ENCODE assay signal across 9 mouse cellular contexts in the genomic region with DNA sequence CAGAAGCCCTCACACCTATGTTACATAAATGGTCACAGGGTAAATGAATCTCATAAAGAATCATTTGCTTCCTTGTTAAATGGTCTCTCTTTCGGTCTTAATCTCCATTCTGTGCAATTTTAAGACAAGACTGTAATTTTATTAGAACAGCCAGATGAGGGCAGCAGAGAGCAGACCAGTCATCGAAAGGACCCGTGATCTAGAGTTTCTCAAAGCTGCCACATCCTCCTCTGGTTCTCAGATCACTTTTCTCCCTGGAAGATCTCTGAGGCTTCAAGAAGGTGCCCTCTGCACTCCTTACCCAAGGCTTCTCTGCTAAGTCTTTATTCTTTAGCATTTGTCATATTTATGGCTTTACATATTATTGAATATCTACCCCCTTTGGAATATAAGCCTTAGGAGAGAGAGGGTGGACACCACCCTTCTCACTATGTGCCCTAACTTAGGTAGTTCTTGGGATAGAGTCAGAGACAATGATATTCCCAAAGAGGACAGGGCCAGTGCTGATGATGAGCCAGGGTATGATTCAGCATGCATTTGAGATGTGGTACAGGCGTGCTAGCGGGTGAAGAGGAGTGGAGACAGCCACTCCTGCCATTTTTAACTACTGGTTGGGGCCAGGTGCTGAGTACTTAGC. TPM values are rescaled to one million over a fixed set of nuclear protein-coding genes. Genes with fewer than 3 reads are reported as not detected.
DNase-seq lines count a peak whose midpoint lies in the region; ATAC-seq and TF ChIP-seq lines count a peak whose summit lies in the region.
"Had no signal": no experiment of that assay in that cellular context is flagged by ENCODE, and none has a peak within 500 bp of the region (broad histone marks: within the 10 kb centered on the region; RNA-seq: fewer than 3 reads in every experiment).

No protein-coding gene starts in this region.

- H3K9ac ChIP-seq in heart, postnatal 0 days (replicated peaks; ENCODE audit: low read depth, low read length) = no peak overlapping the region
- H3K9ac ChIP-seq: embryonic facial prominence, embryonic 15.5 days had no signal

- H3K36me3 ChIP-seq in heart, postnatal 0 days (replicated peaks; ENCODE audit: control insufficient read depth, insufficient read depth, low read length) = no peaks in the 10 kb centered on the region
- H3K36me3 ChIP-seq: embryonic facial prominence, embryonic 15.5 days had no signal

- DNase-seq in layer of hippocampus, adult 11-12 months (ENCODE audit: low spot score) = peak; percentile 38
- no peak for DNase-seq in layer of hippocampus, adult 9-11 months
- peak; percentile 62 to 63 for DNase-seq in adrenal gland, adult 18-20 months (ENCODE audit: low spot score in 2 of 2)
- DNase-seq in embryo, embryonic 10.5 days (ENCODE audit: low spot score) = peak; percentile 89
- peak; percentile 77 for DNase-seq in heart, postnatal 0 days (ENCODE audit: low spot score)
- DNase-seq in layer of hippocampus, postnatal 10 days (ENCODE audit: low spot score in 2 of 2) = peak; percentile 67 to 77
- DNase-seq in lung, postnatal 25 days (ENCODE audit: low spot score) = peak; percentile 61
- DNase-seq in right cerebral cortex, postnatal 4 days = peak; percentile 77

- WGBS in heart, postnatal 0 days = 40% methylated on average over 5 of the region's 5 CpGs

- no peak overlapping the region for H3K27ac ChIP-seq in heart, postnatal 0 days (ENCODE audit: low read depth)
- H3K27ac ChIP-seq: embryonic facial prominence, embryonic 15.5 days had no signal

- TF ChIP-seq CTCF in heart, postnatal 0 days (IDR thresholded peaks at IDR 0.05; ENCODE audit: low read depth) = peak; percentile 68

- H3K9me3 ChIP-seq in heart, postnatal 0 days (replicated peaks; ENCODE audit: control insufficient read depth, low read length) = no peaks in the 10 kb centered on the region
- H3K9me3 ChIP-seq: embryonic facial prominence, embryonic 15.5 days had no signal

- no peak overlapping the region for H3K4me3 ChIP-seq in heart, postnatal 0 days (ENCODE audit: low read depth, low read length)
- H3K4me3 ChIP-seq: embryonic facial prominence, embryonic 15.5 days had no signal

- H3K4me1 ChIP-seq in heart, postnatal 0 days (ENCODE audit: control insufficient read depth, insufficient read depth) = no peaks in the 10 kb centered on the region
- H3K4me1 ChIP-seq: embryonic facial prominence, embryonic 15.5 days had no signal

- ATAC-seq in heart, postnatal 0 days (ENCODE audit: insufficient read depth, low read depth) = 0 out of 2 replicates have a peak, but pooled peaks have one; percentile 33

- H3K27me3 ChIP-seq in heart, postnatal 0 days (ENCODE audit: control insufficient read depth, insufficient read depth, low read length) = no peaks in the 10 kb centered on the region
- H3K27me3 ChIP-seq: embryonic facial prominence, embryonic 15.5 days had no signal

- H3K4me2 ChIP-seq in heart, postnatal 0 days (ENCODE audit: low read depth, low read length) = peak overlapping the region; percentile 40
- H3K4me2 ChIP-seq: embryonic facial prominence, embryonic 15.5 days had no signal

- TF ChIP-seq EP300 in heart, postnatal 0 days (IDR thresholded peaks at IDR 0.05; ENCODE audit: low read depth) = no peak

RNA-seq across cellular contexts. Expression of gene Lrrc9, which starts 20.3 kb away (rescaled TPM):
- total RNA-seq in adrenal gland, adult 18-20 months (2021) = 1 to 10 TPM; 1.4 to 4.1 TPM
- total RNA-seq in heart, postnatal 0 days (2014; rRNA removed; ENCODE audit: low replicate concordance) = 0.46 and 0.76 TPM in 2 replicates
- polyA plus RNA-seq in heart, postnatal 0 days (2015; fragmentation: Nextera tagmentation; extraction: Ambion mirVana) = 0.31 and 0.51 TPM in 2 replicates
- total RNA-seq in layer of hippocampus, postnatal 10 days (2021) = 1 to 10 TPM; 1.0 to 1.3 TPM

RNA-seq across cellular contexts. Expression of gene Rtn1, which starts 53.2 kb away (rescaled TPM):
- 10 to 100 TPM; 23.1 to 29.8 TPM for total RNA-seq in adrenal gland, adult 18-20 months (2021)
- 11.7 and 20.3 TPM in 2 replicates for total RNA-seq in heart, postnatal 0 days (2014; rRNA removed; ENCODE audit: low replicate concordance)
- 6.5 and 7.5 TPM in 2 replicates for polyA plus RNA-seq in heart, postnatal 0 days (2015; fragmentation: Nextera tagmentation; extraction: Ambion mirVana)
- 1,000 to 10,000 TPM; 1,519 to 1,613 TPM for total RNA-seq in layer of hippocampus, postnatal 10 days (2021)

Comparison
In these comparisons a context has a peak if more than half of its experiments do, and no peak if none do; other contexts are left out.
1. RNA of gene Rtn1, which starts 53.2 kb away (total RNA-seq): 1,519 to 1,613 TPM in layer of hippocampus, postnatal 10 days; 23.1 to 29.8 TPM in adrenal gland, adult 18-20 months and 11.7 to 20.3 TPM in heart, postnatal 0 days; every median in the first group is over 10 times any median in the second.